Mouse (Mus musculus) liver (tissue): ENCODE measurements around the gene Slc4a2.
"Not testable (repeated sequence)": the region's sequence is repeated elsewhere in the genome, so short reads cannot be mapped to it uniquely, and the experiment has no call there.

Experiments used
- DNase-seq: peaks from one replicate; pipeline ENCODE4 v3.0.0-alpha.2; 2020; ENCODE audit warnings: mixed read lengths

Slc4a2 gene

GRCm38 (mm10) chr5:24394165-24394894 is 29.3 kb upstream of the Slc4a2 start:
- peak; percentile 91 for DNase-seq

DNA sequence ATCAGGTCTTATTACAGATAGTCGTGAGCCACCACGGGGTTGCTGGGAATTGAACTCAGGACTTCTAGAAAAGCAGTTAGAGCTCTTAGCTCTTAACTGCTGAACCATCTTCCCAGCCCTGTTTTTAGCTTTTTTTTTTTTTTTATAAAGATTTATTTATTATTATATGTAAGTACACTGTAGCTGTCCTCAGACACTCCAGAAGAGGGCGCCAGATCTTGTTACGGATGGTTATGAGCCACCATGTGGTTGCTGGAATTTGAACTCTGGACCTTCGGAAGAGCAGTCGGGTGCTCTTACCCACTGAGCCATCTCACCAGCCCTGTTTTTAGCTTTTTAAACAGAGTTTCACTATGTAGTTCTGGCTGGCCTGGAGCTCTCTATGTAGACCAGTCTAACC is 27.4 kb upstream of the Slc4a2 start:
- not testable (repeated sequence) for DNase-seq

DNA sequence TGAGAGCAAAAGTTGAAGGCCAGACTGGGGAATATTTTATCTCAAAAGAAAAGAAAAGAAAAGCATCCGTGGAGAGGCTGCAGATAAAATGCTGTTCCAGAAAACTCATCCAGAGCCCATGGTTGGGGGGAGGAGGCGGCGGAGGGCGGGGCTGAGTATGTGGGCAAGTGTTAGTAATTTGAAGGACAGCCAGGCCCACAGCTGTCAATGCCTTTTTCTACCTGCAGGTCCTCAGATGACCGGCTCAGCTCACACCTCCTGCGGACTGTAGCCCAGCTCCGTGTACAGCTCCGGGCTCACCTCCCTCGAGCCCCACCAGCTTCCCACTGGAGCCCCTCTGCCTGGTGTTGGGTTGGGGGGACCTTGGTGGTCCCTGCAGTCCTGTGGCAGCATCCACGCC is 24.0 kb upstream of the Slc4a2 start:
- no peak for DNase-seq

- DNase-seq = no peak
Measured at GRCm38 (mm10) chr5:24400362-24400761, 23.3 kb upstream of the Slc4a2 start.

- no peak for DNase-seq
Measured at GRCm38 (mm10) chr5:24400911-24401605, 22.6 kb upstream of the Slc4a2 start.

- no peak for DNase-seq
Measured at GRCm38 (mm10) chr5:24401969-24402368, 21.7 kb upstream of the Slc4a2 start.

GRCm38 (mm10) chr5:24404594-24405360 is 18.9 kb upstream of the Slc4a2 start:
- DNase-seq = no peak

GRCm38 (mm10) chr5:24405389-24405876 is 18.2 kb upstream of the Slc4a2 start:
- no peak for DNase-seq

DNA sequence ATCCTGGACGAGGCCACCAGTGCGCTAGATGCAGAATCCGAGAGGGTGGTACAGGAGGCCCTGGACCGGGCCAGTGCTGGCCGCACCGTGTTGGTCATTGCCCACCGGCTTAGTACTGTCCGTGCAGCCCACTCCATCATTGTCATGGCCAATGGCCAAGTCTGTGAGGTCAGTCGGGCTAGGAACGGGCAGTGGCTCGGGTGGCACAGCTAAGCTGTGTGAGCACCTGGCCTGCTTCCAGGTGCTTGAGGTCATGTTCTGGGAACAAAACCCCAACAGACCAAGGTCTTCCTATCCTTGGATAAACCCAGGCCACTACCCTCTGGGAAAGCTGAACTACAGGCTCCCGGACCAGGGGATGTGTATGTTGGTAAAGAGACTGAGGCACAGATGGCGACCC is 15.0 kb upstream of the Slc4a2 start:
- DNase-seq = no peak

GRCm38 (mm10) chr5:24409466-24409865 is 14.2 kb upstream of the Slc4a2 start:
- DNase-seq = no peak

DNA sequence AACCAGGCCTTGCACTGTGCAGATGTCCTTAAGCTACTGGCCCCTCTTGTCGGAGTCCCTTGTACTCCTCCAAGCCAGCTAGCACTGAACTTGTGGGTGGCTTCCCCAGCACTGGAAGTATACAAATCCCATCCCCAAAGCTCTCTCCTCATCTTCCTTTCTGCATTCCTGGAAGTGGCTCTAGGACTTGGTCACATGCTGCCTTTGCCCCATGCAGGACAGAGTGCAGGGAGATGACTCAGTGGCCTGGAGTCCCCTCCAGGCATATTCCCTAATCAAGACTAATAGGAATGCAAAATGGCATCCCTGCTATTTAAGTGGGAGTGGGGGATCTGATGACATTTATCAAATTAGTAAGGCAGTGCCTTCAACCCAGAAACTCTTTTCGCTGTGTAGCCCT is 11.6 kb upstream of the Slc4a2 start:
- DNase-seq = no peak

DNA sequence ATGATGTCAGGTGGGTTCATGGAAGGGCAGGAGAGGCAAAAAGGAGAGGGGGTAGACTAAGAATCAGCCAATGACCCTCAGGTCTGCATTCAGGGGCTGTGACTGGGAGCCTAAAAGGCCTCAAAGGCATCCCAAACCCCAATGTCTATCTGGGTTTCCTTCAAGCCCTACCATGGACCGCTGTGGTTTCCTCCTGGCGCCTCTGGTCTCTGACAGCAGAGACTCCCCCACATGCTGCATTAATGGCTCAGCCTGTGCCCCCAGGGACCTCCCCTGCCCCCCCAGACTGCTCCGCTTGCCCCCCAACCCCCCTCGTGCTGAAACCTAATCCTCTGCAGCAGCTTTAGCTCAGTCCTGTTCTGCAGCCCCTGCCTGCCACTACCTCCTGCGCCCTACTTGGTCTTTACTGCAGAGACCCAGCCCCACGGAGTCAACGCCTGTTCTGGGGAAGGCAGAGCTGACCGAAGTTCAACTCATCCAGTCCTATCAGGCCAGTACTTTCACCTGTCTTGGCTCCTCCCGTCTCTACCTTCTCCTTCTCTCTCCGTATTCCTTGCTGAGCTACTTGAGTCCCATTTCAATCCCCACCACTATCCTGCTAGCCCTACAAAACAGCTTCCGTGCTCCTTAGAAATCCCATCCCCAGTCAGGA is 10.5 kb upstream of the Slc4a2 start, which contains the start of gene Asic3:
Gene Asic3, plus strand, starts transcription at position 351 of the 652 bp plus-strand sequence.
- DNase-seq = no peak

- no peak for DNase-seq
Measured at GRCm38 (mm10) chr5:24413938-24414337, 9.7 kb upstream of the Slc4a2 start.

DNA sequence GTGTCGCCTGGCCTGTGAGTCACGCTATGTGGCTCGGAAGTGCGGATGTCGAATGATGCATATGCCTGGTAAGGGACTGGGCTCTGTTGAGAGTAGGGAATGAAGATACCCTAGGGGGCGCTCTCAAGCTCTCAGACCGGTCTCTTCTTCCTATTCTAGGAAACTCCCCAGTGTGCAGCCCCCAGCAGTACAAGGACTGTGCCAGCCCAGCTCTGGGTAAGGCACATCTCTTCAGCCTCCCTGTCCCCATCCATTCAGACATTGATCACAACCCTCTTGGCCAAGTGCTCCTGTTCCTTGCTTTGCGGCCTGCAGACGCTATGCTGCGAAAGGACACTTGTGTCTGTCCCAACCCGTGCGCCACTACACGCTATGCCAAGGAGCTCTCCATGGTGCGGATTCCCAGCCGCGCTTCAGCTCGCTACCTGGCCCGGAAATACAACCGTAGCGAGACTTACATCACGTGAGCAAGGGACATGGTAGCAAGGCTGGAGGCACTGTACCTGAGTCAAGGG is 7.4 kb upstream of the Slc4a2 start:
- DNase-seq = peak; percentile 65

DNA sequence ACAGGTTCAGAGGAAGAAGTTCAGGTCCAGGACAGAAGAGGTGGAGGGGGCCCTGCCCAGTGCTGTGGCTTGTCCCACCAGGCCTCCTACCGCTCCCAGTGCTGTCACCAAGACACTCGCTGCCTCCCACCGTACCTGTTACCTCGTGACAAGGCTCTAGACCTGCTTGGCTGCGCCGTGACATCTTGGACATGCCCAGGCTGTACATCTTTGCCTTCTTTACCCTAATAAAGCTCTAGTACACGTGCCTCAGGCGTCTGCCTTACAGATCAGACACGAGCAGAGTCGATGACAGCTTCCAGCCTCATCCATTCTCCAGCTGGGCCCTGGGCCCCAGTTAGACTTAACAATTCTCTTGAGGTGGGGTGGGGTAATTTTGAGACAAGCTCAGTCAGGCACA is 6.0 kb upstream of the Slc4a2 start:
- DNase-seq = no peak

GRCm38 (mm10) chr5:24420381-24420780 is 3.3 kb upstream of the Slc4a2 start:
- DNase-seq = no peak

DNA sequence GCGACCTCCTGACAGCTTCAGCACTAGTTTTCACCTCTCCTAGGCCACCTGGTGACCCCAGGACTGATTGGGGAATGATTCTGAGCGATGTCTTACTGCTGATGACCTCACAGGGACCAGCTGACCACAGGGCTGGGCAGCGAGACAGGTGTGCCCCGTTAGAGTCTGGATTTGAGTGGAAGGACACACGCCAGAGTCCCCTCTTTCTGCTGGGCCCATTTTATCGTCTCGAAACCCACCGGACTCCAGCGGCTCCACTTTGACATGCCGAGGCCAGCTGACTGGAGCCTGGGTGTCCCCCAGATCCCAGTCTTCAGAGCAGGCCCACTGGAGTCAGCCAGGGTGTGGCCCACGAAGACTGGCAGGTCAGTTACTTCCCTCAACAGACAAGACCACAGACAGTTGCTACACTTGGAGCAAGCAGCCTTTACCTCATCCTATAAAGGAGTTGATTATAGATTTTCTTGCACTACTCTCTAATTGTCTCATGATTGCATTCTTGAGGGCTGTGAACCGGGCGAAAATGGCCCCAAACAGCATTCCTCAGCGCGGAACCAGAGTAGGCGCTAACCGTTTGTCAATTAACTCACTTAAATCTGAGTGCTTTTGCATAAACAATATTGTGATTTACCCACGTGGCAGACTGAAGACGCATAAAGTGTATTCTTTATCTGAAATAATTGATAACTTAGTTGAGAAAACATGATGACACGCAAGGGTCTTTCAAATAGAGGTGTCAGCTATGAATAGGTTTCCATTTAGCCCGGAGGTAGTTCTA is 556 bp downstream of the Slc4a2 start:
- DNase-seq = peak; percentile 67

DNA sequence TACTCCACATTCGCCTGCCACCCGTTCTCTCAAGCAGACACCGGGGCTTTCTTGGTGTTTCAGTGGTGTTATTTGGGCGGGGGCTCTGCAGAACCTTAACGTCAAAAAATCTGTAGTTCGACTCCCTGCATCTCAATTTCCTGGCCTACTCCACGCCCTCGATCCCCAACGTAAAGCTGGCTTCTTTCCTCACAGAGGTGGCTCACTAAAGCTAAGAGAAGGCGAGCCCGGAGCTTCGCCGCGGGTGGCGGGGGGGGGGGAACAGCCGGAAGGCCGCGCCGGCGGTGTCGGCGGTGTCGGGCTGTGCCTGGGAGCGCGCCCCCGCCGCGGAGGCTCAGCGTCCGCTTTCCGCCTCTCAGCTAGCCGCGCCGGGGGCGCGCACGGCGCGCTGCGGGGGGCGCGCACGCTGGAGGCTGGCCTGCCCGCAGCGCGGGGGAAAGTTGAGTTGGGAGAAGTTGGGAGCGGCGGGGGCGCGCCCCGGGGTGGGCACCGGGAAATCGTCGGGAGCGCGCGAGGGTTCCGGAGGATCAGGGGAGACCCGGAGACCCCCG is 1.3 kb downstream of the Slc4a2 start:
- peak; percentile 89 for DNase-seq

- DNase-seq = peak; percentile 57
Measured at GRCm38 (mm10) chr5:24425421-24426036, 1.9 kb downstream of the Slc4a2 start.

GRCm38 (mm10) chr5:24426037-24426432 is 2.4 kb downstream of the Slc4a2 start:
- no peak for DNase-seq
